Mouse (Mus musculus): ENCODE measurements around the gene Serpina1f.
"Not testable (repeated sequence)": the region's sequence is repeated elsewhere in the genome, so short reads cannot be mapped to it uniquely, and the experiment has no call there.

DNA sequence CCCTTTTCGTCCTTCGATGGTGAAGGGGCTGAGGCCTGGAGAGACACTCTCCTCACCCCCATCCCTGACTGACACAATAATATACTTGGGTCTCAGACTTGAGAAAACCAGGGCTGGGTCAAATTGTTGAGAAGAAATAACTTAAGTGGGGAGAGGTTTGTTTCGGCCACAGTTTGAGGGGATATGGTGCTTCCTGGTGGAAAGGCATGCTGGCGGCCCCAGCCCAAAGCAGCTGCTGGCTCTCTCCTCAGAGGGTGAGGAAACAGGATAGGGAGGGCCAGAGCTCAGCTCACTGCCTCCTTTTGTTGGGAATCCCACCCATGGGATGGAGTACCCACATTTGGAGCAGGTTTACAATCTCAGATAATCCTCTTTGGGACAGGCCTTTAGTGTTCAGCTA, 40.2 kb upstream of the Serpina1f start:
- TF ChIP-seq POLR2A (IDR thresholded peaks at IDR 0.05; ENCODE audit: low read depth, low read length); CTCF (IDR thresholded peaks at IDR 0.05; ENCODE audit: extremely low read depth, insufficient read length, insufficient replicate concordance, low read depth, low read length): not testable (repeated sequence)

Data from small intestine, adult 2 months (tissue).